Mouse (Mus musculus) mesoderm, embryonic 11.5 days (tissue): Measurements from ENCODE around the gene Ldlr.

Experiments
- DNase-seq: peaks from one replicate; pipeline ENCODE4 v3.0.0-alpha.2; 2012; ENCODE audit warnings: low read depth, low spot score

The Ldlr gene

GRCm38 (mm10) chr9:21725224-21726121 lies 2.2 kb downstream of the Ldlr start:
- no peak for DNase-seq

DNA sequence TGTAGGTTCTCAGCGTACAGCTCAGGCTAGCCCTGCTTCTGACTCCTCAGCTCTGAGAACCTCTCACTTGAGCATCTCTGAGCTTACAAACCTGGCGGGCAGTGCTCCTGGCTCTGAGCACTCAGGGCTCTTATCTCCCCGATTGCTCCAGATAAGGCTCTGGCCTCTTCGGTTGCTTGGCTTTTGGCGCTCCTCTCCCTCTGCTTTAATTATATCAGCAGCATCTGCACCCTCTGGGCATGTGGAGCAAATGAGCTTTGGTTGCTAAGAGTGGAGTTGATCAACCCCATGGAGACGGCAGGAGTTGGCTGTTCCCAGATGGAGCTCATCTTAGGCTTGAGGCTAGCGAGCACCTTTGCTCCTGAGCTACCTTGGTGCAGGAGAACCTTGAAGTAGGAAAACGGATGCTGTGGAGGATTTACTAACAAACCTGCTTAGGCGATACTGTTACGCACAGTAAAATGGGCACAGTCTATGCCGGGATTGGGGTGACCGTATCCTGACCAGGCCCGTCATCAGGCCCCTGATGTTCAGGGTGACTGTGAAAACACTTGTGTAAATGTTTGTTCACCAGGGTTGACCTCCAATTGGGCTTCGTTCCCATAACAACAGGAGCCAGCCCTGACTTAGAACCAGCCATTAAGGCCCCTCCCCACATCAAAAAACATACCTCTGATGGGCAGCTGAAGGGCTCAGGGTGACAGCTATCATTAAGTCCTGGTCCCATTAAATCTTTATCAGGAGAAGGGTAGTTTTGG lies 3.1 kb downstream of the Ldlr start:
- DNase-seq = no peak

DNA sequence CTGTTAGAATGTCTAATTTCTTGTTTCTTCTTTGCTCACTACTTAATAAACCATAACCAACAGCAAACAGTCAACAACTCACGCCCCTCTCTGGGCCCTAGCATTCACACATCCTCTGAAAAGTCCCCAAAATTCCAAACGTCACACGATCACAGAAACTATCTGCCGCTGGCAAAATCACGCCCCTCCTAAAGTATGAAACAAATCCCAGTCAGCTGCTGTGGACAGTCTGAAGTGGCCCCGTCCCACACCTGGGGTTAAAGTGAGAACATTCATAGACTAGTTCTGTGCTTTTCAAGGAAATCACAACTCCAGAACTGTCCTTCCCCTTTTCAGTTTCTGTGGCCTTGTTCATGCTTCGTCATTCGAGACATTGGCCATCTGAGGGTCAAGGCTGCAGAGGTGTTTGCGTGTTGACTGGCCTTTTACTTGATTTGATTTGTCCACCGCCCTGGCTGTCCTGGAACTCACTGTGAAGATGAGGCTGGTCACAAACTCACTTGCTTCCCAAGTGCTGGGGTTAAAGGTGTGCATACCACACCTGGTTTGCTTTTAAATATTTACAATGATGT lies 5.1 kb downstream of the Ldlr start:
- no peak for DNase-seq

GRCm38 (mm10) chr9:21729264-21729663 lies 6.0 kb downstream of the Ldlr start:
- no peak for DNase-seq

DNA sequence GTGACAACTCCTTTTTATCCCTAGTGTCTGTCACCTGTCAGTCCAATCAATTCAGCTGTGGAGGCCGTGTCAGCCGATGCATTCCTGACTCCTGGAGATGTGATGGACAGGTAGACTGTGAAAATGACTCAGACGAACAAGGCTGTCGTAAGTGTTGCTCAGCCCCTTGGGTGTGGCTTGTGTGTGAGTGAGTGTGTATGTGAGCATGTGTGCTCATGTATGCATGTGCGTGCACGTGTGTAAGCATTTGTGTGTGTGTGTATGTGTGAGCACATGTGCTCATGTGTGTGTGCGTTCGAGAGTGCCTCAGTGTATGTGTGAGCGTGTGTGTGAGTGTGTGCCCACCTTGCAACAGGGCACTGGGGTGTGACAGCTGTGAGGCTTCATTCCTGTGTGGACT lies 9.0 kb downstream of the Ldlr start:
- DNase-seq = no peak

GRCm38 (mm10) chr9:21733446-21733845 lies 10.2 kb downstream of the Ldlr start:
- no peak for DNase-seq

DNA sequence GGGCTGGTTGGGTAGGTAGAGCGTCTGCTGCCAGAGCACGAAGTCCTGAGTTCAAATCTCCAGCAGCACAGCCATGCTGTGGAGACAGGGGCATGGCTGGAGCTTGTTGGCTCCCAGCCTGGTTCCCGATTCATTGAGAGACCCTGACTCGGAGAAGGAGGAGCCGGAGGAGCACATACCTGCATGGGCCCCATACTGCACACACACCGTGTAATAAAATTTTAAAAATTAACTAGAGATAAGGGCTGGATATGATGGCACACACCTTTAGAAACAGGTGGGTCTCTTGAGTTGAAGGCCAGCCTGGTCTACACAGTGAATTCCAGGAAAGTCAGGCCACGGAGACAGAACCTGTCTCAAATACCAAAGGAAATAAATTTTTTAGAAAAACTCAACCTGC lies 10.7 kb downstream of the Ldlr start:
- DNase-seq = no peak

- no peak for DNase-seq
Observed at GRCm38 (mm10) chr9:21735126-21735525, 11.8 kb downstream of the Ldlr start.

DNA sequence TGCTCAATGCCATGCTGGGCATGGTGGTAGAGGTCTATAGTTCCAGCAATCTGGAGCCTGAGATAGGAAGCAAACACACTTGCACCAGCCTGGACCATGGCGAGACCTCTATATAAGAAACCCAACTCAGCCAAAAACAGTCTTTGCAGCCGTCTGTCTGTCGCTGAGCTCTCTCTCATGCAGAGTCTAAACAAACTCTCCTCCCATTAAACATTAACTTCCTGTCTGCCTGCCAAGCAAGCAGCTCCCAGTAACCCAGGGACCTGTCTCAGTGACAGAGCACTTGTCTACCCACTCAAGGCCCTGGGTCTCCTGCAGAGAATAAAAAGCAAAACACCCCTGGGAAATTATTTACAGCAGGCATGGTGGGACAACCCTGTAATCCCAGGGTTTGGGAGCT lies 13.3 kb downstream of the Ldlr start:
- DNase-seq = no peak

DNA sequence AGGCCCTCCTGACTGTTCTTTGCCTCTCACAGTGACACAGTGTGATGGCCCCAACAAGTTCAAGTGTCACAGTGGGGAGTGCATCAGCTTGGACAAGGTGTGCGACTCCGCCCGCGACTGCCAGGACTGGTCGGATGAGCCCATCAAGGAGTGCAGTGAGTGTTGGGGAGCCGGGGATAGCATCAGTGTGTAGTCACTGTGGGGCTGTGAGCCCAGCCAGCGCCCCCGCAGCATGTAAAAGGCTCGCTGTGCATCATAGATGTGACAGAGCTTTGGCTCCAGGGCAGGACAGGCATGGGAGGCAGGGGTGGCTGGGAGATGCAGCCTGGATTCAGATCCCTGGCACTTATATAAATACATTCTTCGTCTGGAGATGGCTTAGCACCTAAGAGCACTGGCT lies 13.9 kb downstream of the Ldlr start:
- no peak for DNase-seq

- no peak for DNase-seq
Observed at GRCm38 (mm10) chr9:21738776-21739175, 15.5 kb downstream of the Ldlr start.

DNA sequence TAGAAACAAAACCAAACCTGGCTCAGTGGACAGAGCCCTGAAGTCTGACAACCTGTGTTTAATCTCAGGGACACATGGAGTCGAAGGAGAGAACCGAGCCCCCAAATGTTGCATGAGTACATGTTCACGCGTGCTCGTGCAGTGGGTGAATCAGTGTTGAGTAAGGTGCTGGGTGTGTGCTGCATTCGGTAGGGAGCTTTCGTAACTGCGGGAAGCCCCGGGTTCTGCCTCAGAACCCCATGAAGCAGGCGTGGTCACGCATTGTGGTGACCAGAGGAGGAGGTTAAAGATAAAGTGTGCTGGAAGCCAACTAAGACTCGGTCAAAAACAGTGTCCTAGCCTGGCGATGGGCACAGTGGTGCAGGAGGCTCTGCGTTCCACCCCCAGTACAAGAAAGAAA lies 17.1 kb downstream of the Ldlr start:
- DNase-seq = no peak

- no peak for DNase-seq
Observed at GRCm38 (mm10) chr9:21741514-21741913, 18.2 kb downstream of the Ldlr start.

GRCm38 (mm10) chr9:21747238-21747774 lies 24.0 kb downstream of the Ldlr start:
- no peak for DNase-seq

DNA sequence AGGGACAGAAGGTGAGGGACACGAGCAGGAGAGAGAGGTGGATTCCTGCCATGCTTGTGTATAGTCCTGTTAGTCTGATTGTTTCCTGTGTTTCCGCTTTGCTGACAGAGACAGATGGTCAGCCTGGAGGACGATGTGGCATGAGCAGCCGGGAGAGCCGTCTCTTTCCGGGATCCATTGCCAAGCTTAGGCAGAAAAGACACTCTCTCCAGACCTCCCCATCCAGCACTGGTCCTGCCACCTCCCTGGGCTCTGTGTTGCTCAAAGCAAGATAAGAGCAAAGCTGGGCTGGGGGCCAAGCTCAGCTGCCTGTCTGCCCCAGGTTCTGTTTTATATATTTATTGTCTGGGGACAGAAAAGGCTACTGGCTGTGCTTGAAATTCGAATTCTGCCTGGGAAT lies 24.8 kb downstream of the Ldlr start:
- no peak for DNase-seq

DNA sequence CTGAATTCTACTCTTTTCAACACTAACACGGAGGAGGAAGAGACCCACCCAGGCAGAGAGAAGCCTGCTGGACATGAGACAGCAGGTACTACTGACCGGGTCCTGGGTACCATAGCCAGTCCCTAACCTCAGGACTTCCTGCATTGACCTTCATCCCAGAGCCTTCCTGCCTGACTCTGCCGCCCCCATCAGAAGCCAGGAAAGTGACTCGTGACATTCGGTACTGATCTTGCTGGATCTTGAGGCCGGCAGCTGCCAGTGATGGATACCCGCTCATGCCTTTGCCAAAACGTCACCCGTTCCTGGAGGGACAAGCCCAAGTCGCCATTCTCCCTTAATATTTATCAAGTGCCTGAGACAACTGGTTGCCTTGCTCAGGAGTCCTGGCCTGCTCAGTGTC lies 25.2 kb downstream of the Ldlr start:
- no peak for DNase-seq

- no peak for DNase-seq
Observed at GRCm38 (mm10) chr9:21749382-21750118, 26.3 kb downstream of the Ldlr start.

- no peak for DNase-seq
Observed at GRCm38 (mm10) chr9:21750370-21750769, 27.1 kb downstream of the Ldlr start.

DNA sequence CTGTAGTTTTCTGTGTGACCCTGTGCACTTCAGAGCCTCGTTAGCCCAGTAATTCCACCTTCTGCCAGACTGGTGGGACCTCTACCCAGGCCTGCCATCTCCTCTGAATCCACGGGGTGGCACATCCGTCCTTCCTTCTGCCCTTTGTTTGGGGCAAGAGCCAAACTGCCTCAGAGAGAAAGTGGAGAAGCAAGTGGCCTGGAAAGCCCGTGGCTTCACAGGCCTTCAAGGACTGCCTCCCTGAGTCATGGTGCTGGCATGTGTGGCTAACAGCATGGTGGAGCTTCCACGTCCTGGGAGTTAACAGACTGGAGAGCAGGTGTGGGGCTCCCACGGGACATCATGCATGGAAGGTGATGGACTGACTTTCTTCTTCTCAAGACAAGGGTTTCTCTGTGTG lies 28.1 kb downstream of the Ldlr start:
- no peak for DNase-seq

DNA sequence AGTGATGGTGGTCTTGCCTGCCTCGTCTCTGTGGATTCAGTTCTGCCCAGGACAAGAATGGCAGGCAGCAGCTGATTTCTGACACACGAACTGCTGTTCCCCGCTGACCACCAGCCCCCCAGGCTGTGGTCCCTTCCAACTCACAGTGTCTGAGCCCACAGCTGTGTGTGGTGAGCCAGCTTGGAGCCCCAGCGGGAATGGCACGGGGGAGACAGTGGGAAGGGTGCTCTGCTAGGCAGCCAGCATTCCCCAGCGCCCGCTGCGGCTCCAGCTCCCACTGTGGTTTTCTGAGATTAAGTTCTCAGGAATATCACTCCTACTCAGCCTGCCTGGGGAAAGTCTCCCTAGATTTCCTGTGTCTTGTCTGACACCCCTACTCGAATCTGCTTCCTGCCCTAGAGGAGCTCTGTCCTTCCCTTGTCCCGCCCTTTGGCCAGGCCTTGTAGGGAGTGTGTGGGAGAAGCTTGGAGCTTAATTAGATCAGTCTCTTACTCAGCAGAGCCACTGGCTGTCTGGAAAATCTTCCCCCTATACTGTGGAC lies 29.0 kb downstream of the Ldlr start:
- no peak for DNase-seq

DNA sequence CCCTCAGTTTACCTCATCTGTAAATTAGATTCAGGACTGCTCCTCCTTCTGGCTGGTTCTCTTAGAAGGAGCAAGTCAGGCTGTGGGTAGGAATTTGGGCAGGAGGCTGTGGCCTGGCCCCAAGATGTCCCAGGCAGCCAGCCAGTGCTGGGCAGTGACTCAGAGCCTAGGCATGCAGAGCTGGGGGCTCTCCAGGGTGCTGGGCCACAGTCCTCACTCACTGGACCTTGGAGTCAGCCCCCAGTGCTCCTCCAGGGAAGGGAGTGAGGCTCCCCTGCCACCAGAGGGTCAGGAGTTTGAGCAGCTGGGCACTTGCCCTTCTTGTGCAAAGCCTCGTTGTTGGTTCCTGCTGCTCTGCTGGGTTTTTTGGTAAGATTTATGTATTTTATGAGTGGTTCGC lies 30.7 kb downstream of the Ldlr start:
- DNase-seq = no peak
